In the genomic region with DNA sequence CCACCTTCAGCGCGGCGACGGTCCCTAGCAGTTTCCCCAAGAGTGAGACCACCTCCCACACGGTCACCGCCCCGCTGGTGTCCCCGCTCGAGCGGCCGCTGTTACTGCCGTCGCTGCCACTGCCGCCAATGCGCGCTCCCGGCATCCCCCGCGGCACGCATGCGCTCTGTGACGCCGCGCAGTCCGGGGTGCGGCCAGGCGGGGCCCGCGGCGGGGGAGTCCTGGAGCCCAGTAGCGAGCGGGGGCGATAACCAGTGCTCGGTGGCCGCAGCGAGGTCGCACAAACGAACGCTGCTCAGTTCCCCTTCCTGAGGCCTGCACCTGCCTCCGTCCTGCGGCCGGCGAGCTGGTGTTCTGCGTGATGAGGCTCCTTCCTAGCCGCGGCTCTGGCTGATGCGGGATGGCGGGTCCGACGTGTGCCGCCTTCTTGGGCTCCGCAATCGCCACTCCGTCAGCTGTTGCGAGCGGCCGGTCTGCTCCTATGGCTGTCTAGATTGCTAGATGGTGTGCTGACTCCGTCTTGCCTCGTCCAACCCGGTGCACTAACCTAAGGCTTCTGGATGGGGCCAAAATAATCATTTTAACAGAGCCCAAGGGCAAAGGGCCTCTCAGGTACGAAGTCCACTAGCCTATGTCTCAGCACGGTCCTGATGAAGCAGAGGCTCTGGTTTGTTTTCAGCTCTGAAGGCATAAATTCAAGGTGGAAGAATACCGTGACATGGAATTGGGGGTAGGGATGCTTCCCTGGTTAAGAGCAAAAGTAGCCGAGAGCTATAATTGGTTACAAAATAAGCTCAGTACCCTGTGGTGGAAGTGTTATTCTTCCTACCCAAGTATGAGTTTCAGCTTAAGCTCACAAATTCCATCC, we compare ENCODE assay signal across 8 mouse cellular contexts. TPM values are rescaled to one million over a fixed set of nuclear protein-coding genes. Genes with fewer than 3 reads are reported as not detected.
DNase-seq lines count a peak whose midpoint lies in the region; ATAC-seq lines count a peak whose summit lies in the region.

No protein-coding gene starts in this region.

- peak; percentile 92 for DNase-seq in NIH3T3 (ENCODE audit: low read depth)
- peak; percentile 94 for DNase-seq in cerebellum, adult 9-11 months
- DNase-seq in frontal cortex, adult 2 months (ENCODE audit: extremely low spot score in 1 of 2, low spot score in 1 of 2), result peak; percentile 72 to 91
- peak; percentile 95 for DNase-seq in hindbrain, embryonic 11.5 days (ENCODE audit: low spot score)
- peak; percentile 92 to 93 for DNase-seq in layer of hippocampus, postnatal 14 days (ENCODE audit: low spot score in 2 of 2)
- DNase-seq in lung, postnatal 10 days, result peak; percentile 94
- DNase-seq in ovary, postnatal 14 days (ENCODE audit: low spot score), result peak; percentile 90
- DNase-seq in thymus, postnatal 10 days (ENCODE audit: low spot score in 2 of 2), result peak; percentile 80 to 88

- no peaks in the 10 kb centered on the region for H3K4me1 ChIP-seq in hindbrain, embryonic 11.5 days (replicated peaks; ENCODE audit: control insufficient read depth, insufficient read depth, low read length)

- peak overlapping the region; percentile 86 for H3K4me2 ChIP-seq in hindbrain, embryonic 11.5 days (replicated peaks; ENCODE audit: low read depth, low read length)

- H3K9me3 ChIP-seq in hindbrain, embryonic 11.5 days (ENCODE audit: control insufficient read depth, low read length), result no peaks in the 10 kb centered on the region

- no peaks in the 10 kb centered on the region for H3K27me3 ChIP-seq in hindbrain, embryonic 11.5 days (ENCODE audit: control insufficient read depth, insufficient read depth, low read length)

- H3K4me3 ChIP-seq in hindbrain, embryonic 11.5 days (ENCODE audit: low read depth, low read length), result peak overlapping the region; percentile 90

- ATAC-seq in hindbrain, embryonic 11.5 days (ENCODE audit: low FRiP score), result peak; percentile 93

- peak overlapping the region; percentile 87 for H3K27ac ChIP-seq in hindbrain, embryonic 11.5 days (ENCODE audit: low read depth, low read length)

- no peaks in the 10 kb centered on the region for H3K36me3 ChIP-seq in hindbrain, embryonic 11.5 days (ENCODE audit: control insufficient read depth, insufficient read depth, low read length)

- H3K9ac ChIP-seq in hindbrain, embryonic 11.5 days (ENCODE audit: low read depth, low read length), result peak overlapping the region; percentile 90

- under 1% methylated on average over 63 of the region's 64 CpGs for WGBS in hindbrain, embryonic 11.5 days

RNA-seq across cellular contexts. Expression of a gene that starts 3.9 kb away (rescaled TPM):
- 6.7 and 7.7 TPM in 2 replicates for polyA plus RNA-seq in frontal cortex, adult 2 months (2012; rRNA removed)
- 62.3 and 68.1 TPM in 2 replicates for polyA plus RNA-seq in hindbrain, embryonic 11.5 days (2014; fragmentation: Nextera tagmentation; extraction: Ambion mirVana)
- total RNA-seq in layer of hippocampus, postnatal 14 days (2021), result 1 to 10 TPM; 4.1 to 4.7 TPM

RNA-seq across cellular contexts. Expression of a gene that starts 17.5 kb away (rescaled TPM):
- 122 and 128 TPM in 2 replicates for polyA plus RNA-seq in frontal cortex, adult 2 months (2012; rRNA removed)
- 145 and 146 TPM in 2 replicates for polyA plus RNA-seq in hindbrain, embryonic 11.5 days (2014; fragmentation: Nextera tagmentation; extraction: Ambion mirVana)
- total RNA-seq in layer of hippocampus, postnatal 14 days (2021), result 100 to 1,000 TPM; 145 TPM

RNA-seq across cellular contexts. Expression of a gene that starts 17.6 kb away (rescaled TPM):
- 18.0 and 19.2 TPM in 2 replicates for polyA plus RNA-seq in frontal cortex, adult 2 months (2012; rRNA removed)
- polyA plus RNA-seq in hindbrain, embryonic 11.5 days (2014; fragmentation: Nextera tagmentation; extraction: Ambion mirVana), result 15.5 and 16.1 TPM in 2 replicates
- 10 to 100 TPM; 46.5 to 47.4 TPM for total RNA-seq in layer of hippocampus, postnatal 14 days (2021)

Comparison
In these comparisons a context has a peak if more than half of its experiments do, and no peak if none do; other contexts are left out.
1. Peak in every context shown above with its lines: DNase-seq, ATAC-seq, H3K4me3 ChIP-seq and H3K27ac ChIP-seq.